Mouse (Mus musculus) forebrain, embryonic 12.5 days (tissue): Measurements from ENCODE around the gene Agps. TPM values are rescaled to one million over a fixed set of nuclear protein-coding genes. Genes with fewer than 3 reads are reported as not detected.

Experiments used
- ATAC-seq: fragments of 200-750 bp; cut with Nextera tagmentation; 2 replicates; pipeline ENCODE4 v1.8.0; 2017; ENCODE audit warnings: moderate TSS enrichment; ENCODE audit not compliant: low FRiP score
- H3K27ac ChIP-seq: fragments of 300-500 bp; sonication (generic); 2 replicates; pipeline ENCODE4 v1.5.1; 2016; ENCODE audit warnings: mild to moderate bottlenecking
- H3K27me3 ChIP-seq: fragments of 300-500 bp; sonication (generic); 2 replicates; pipeline ENCODE4 v1.6.1; 2016; ENCODE audit warnings: mild to moderate bottlenecking
- H3K36me3 ChIP-seq: fragments of 300-500 bp; sonication (generic); replicated peaks from 2 replicates; pipeline ENCODE4 v1.6.1; 2016; ENCODE audit warnings: mild to moderate bottlenecking
- H3K4me1 ChIP-seq: fragments of 300-500 bp; sonication (generic); 2 replicates; pipeline ENCODE4 v1.6.1; 2016
- H3K4me2 ChIP-seq: fragments of 300-500 bp; sonication (generic); 2 replicates; pipeline ENCODE4 v1.6.1; 2016; ENCODE audit warnings: mild to moderate bottlenecking, moderate library complexity
- H3K4me3 ChIP-seq: fragments of 300-500 bp; sonication (generic); replicated peaks from 2 replicates; pipeline ENCODE4 v1.5.1; 2016; ENCODE audit warnings: mild to moderate bottlenecking
- H3K9ac ChIP-seq: fragments of 300-500 bp; sonication (generic); 2 replicates; pipeline ENCODE4 v1.6.1; 2016; ENCODE audit warnings: mild to moderate bottlenecking
- H3K9me3 ChIP-seq: fragments of 300-500 bp; sonication (generic); 2 replicates; pipeline ENCODE4 v1.6.1; 2016
- WGBS: fragments of 180-500 bp; shearing (Covaris S2); methylation state at CpG from one replicate; pipeline ENCODE4 v1.1.7; 2016; 5-methylcytosine and 5-hydroxymethylcytosine counted together
- polyA plus RNA-seq: library from polyadenylated mRNA; unstranded; fragments of >200 nt; fragmentation: Nextera tagmentation; extraction: Ambion mirVana; gene quantifications from 2 replicates; pipeline ENCODE4 v1.2.1, GENCODE M21; 2016

Agps gene
- polyA plus RNA-seq, 1 experiment from 2014 or later, result 45.1 TPM

- H3K9ac ChIP-seq, result peak within 1 kb of the TSS; percentile 58
- no peaks in the 10 kb centered on the region for H3K36me3 ChIP-seq
- H3K27ac ChIP-seq, result peak within 1 kb of the TSS; percentile 82
- peak; percentile 89 for ATAC-seq
- peaks cover 8% of the 10 kb centered on the region for H3K4me1 ChIP-seq
- H3K4me2 ChIP-seq, result peak within 1 kb of the TSS; percentile 64
- H3K9me3 ChIP-seq, result no peaks in the 10 kb centered on the region
- H3K4me3 ChIP-seq, result peak within 1 kb of the TSS; percentile 56
- 4% methylated on average over 42 of the region's 42 CpGs for WGBS
- no peaks in the 10 kb centered on the region for H3K27me3 ChIP-seq
These were observed 106.4 kb downstream of the Agps start, which contains the start of gene Ttc30b for GRCm38 (mm10) chr2:75938117-75939063. Gene Ttc30b (minus strand): TSS chr2:75938585.

- 89% methylated on average over 8 of the region's 8 CpGs for WGBS
These were observed 118.7 kb downstream of the Agps start for GRCm38 (mm10) chr2:75950685-75951084.

GRCm38 (mm10) chr2:75953320-75953719 lies 121.3 kb downstream of the Agps start:
- no peak overlapping the region for H3K9ac ChIP-seq
- H3K4me1 ChIP-seq, result peaks cover under 1% of the 10 kb centered on the region; the same call in 1 of the 2 replicates
- no peak overlapping the region for H3K27ac ChIP-seq
- no peak for ATAC-seq
- H3K36me3 ChIP-seq, result no peaks in the 10 kb centered on the region
- H3K27me3 ChIP-seq, result no peaks in the 10 kb centered on the region
- 97% methylated on average over 5 of the region's 5 CpGs for WGBS
- no peak overlapping the region for H3K4me2 ChIP-seq
- no peak overlapping the region for H3K4me3 ChIP-seq
- no peaks in the 10 kb centered on the region for H3K9me3 ChIP-seq

More at GRCm38 (mm10) chr2:75950685-75951084, 118.7 kb downstream of the Agps start:
- Histone ChIP-seq H3K4me2 (no peak overlapping the region), H3K27me3 (no peaks in the 10 kb centered on the region), H3K9ac (no peak overlapping the region), H3K4me1 (no peaks in the 10 kb centered on the region), H3K4me3 (no peak overlapping the region), H3K27ac (no peak overlapping the region), H3K9me3 (no peaks in the 10 kb centered on the region), H3K36me3 (no peaks in the 10 kb centered on the region)
- no peak for ATAC-seq

GRCm38 (mm10) chr2:75955709-75956108 lies 123.7 kb downstream of the Agps start:
- Histone ChIP-seq H3K9me3 (no peaks in the 10 kb centered on the region), H3K27me3 (0 out of 2 replicates have a peak, but pooled peaks cover 2% of the 10 kb centered on the region), H3K36me3 (no peaks in the 10 kb centered on the region), H3K9ac (no peak overlapping the region), H3K27ac (no peak overlapping the region), H3K4me2 (no peak overlapping the region), H3K4me3 (no peak overlapping the region), H3K4me1 (peaks cover 24% of the 10 kb centered on the region)
- WGBS, result 42% methylated on average over 14 of the region's 14 CpGs
- ATAC-seq, result no peak

GRCm38 (mm10) chr2:75959183-75959849 lies 127.3 kb downstream of the Agps start:
- no peaks in the 10 kb centered on the region for H3K9me3 ChIP-seq
- H3K36me3 ChIP-seq, result no peaks in the 10 kb centered on the region
- WGBS, result 24% methylated on average over 18 of the region's 18 CpGs
- ATAC-seq, result no peak
- peak overlapping the region; percentile 43 for H3K4me2 ChIP-seq
- peaks cover 29% of the 10 kb centered on the region for H3K4me1 ChIP-seq
- peak overlapping the region; percentile 11; the same call in 1 of the 2 replicates for H3K4me3 ChIP-seq
- no peak overlapping the region for H3K9ac ChIP-seq
- 0 out of 2 replicates have a peak, but pooled peaks cover 5% of the 10 kb centered on the region for H3K27me3 ChIP-seq
- H3K27ac ChIP-seq, result peak overlapping the region; percentile 51; the same call in 1 of the 2 replicates

GRCm38 (mm10) chr2:75959850-75960365 lies 127.9 kb downstream of the Agps start:
- H3K9ac ChIP-seq, result peak overlapping the region; percentile 33; the same call in 1 of the 2 replicates

GRCm38 (mm10) chr2:75960366-75961330 lies 128.7 kb downstream of the Agps start:
- no peaks in the 10 kb centered on the region for H3K36me3 ChIP-seq
- no peak overlapping the region for H3K9ac ChIP-seq
- H3K4me3 ChIP-seq, result no peak overlapping the region
- no peaks in the 10 kb centered on the region for H3K9me3 ChIP-seq
- WGBS, result 52% methylated on average over 15 of the region's 15 CpGs
- no peak for ATAC-seq
- H3K27me3 ChIP-seq, result peaks cover 5% of the 10 kb centered on the region; the same call in 1 of the 2 replicates
- H3K27ac ChIP-seq, result peak overlapping the region; percentile 51; the same call in 1 of the 2 replicates
- peak overlapping the region; percentile 43 for H3K4me2 ChIP-seq
- H3K4me1 ChIP-seq, result peaks cover 36% of the 10 kb centered on the region

More at GRCm38 (mm10) chr2:75959850-75960365, 127.9 kb downstream of the Agps start:
- Histone ChIP-seq H3K4me2 (peak overlapping the region; percentile 43), H3K27ac (peak overlapping the region; percentile 51; the same call in 1 of the 2 replicates), H3K27me3 (0 out of 2 replicates have a peak, but pooled peaks cover 5% of the 10 kb centered on the region), H3K9me3 (no peaks in the 10 kb centered on the region), H3K36me3 (no peaks in the 10 kb centered on the region), H3K4me1 (peaks cover 35% of the 10 kb centered on the region), H3K4me3 (peak overlapping the region; percentile 11; the same call in 1 of the 2 replicates)
- WGBS, result 7% methylated on average over 15 of the region's 15 CpGs
- ATAC-seq, result peak; percentile 62; the same call in 1 of the 2 replicates

GRCm38 (mm10) chr2:75963211-75963840 lies 131.3 kb downstream of the Agps start:
- Histone ChIP-seq H3K36me3 (no peaks in the 10 kb centered on the region), H3K27me3 (peaks cover 5% of the 10 kb centered on the region; the same call in 1 of the 2 replicates), H3K4me1 (peaks cover 40% of the 10 kb centered on the region), H3K4me3 (no peak overlapping the region), H3K4me2 (no peak overlapping the region), H3K27ac (no peak overlapping the region), H3K9ac (no peak overlapping the region), H3K9me3 (no peaks in the 10 kb centered on the region)
- no peak for ATAC-seq
- 57% methylated on average over 10 of the region's 10 CpGs for WGBS

- Histone ChIP-seq H3K36me3 (no peaks in the 10 kb centered on the region), H3K4me3 (no peak overlapping the region), H3K9ac (no peak overlapping the region), H3K27ac (no peak overlapping the region), H3K27me3 (peaks cover 5% of the 10 kb centered on the region; the same call in 1 of the 2 replicates), H3K4me2 (peak overlapping the region; percentile 31; the same call in 1 of the 2 replicates), H3K9me3 (no peaks in the 10 kb centered on the region), H3K4me1 (peaks cover 33% of the 10 kb centered on the region)
- ATAC-seq, result no peak
- 80% methylated on average over 5 of the region's 5 CpGs for WGBS
These were observed 132.1 kb downstream of the Agps start for GRCm38 (mm10) chr2:75964051-75964450.

GRCm38 (mm10) chr2:75964512-75964911 lies 132.5 kb downstream of the Agps start:
- peak overlapping the region; percentile 31 for H3K4me2 ChIP-seq
- H3K36me3 ChIP-seq, result no peaks in the 10 kb centered on the region
- WGBS, result 20% methylated on average over 14 of the region's 14 CpGs
- ATAC-seq, result 0 out of 2 replicates have a peak, but pooled peaks have one; percentile 33
- H3K9ac ChIP-seq, result no peak overlapping the region
- H3K27ac ChIP-seq, result no peak overlapping the region
- peaks cover 5% of the 10 kb centered on the region; the same call in 1 of the 2 replicates for H3K27me3 ChIP-seq
- peaks cover 29% of the 10 kb centered on the region for H3K4me1 ChIP-seq
- H3K4me3 ChIP-seq, result no peak overlapping the region
- no peaks in the 10 kb centered on the region for H3K9me3 ChIP-seq
